Mouse (Mus musculus) hindbrain, postnatal 0 days (tissue): Measurements from ENCODE around the gene Ube2e1. TPM values are rescaled to one million over a fixed set of nuclear protein-coding genes. Genes with fewer than 3 reads are reported as not detected.

Experiments used
- ATAC-seq: fragments of 200-750 bp; cut with Nextera tagmentation; 2 replicates; pipeline ENCODE4 v1.8.0; 2017; ENCODE audit warnings: mild to moderate bottlenecking, moderate TSS enrichment, moderate library complexity
- DNase-seq: peaks from one replicate; pipeline ENCODE4 v3.0.0-alpha.2; 2015; ENCODE audit warnings: low spot score
- H3K27ac ChIP-seq: fragments of 300-500 bp; sonication (generic); 2 replicates; pipeline ENCODE4 v1.5.1; 2014; ENCODE audit warnings: mild to moderate bottlenecking
- H3K27me3 ChIP-seq: fragments of 300-500 bp; sonication (generic); 2 replicates; pipeline ENCODE4 v1.6.1; 2014; ENCODE audit warnings: low read length, mixed read lengths; ENCODE audit not compliant: insufficient read depth
- H3K36me3 ChIP-seq: fragments of 300-500 bp; sonication (generic); 2 replicates; pipeline ENCODE4 v1.6.1; 2014; ENCODE audit warnings: low read length, mixed read lengths; ENCODE audit not compliant: insufficient read depth
- H3K4me1 ChIP-seq: fragments of 300-500 bp; sonication (generic); 2 replicates; pipeline ENCODE4 v1.6.1; 2014; ENCODE audit warnings: antibody characterized with exemption, low read length, mixed read lengths; ENCODE audit not compliant: insufficient read depth
- H3K4me2 ChIP-seq: fragments of 300-500 bp; sonication (generic); 2 replicates; pipeline ENCODE4 v1.6.1; 2014; ENCODE audit warnings: low read depth, mild to moderate bottlenecking, low read length, moderate library complexity, mixed read lengths
- H3K4me3 ChIP-seq: fragments of 300-500 bp; sonication (generic); 2 replicates; pipeline ENCODE4 v1.5.1; 2014; ENCODE audit warnings: low read length
- H3K9ac ChIP-seq: fragments of 300-500 bp; sonication (generic); replicated peaks from 2 replicates; pipeline ENCODE4 v1.6.1; 2014; ENCODE audit warnings: mild to moderate bottlenecking, low read length, moderate library complexity, mixed read lengths
- H3K9me3 ChIP-seq: fragments of 300-500 bp; sonication (generic); 2 replicates; pipeline ENCODE4 v1.6.1; 2016; ENCODE audit warnings: low read length, mixed read lengths
- CTCF ChIP-seq: IDR thresholded peaks from 2 replicates; pipeline ENCODE4 v1.5.1; 2016; ENCODE audit warnings: antibody characterized with exemption, control low read depth, low read depth
- WGBS: fragments of 180-500 bp; shearing (Covaris S2); extraction: QIAGEN DNeasy Blood & Tissue Kit; methylation state at CpG from one replicate; pipeline ENCODE4 v1.1.7; 2014; 5-methylcytosine and 5-hydroxymethylcytosine counted together
- polyA plus RNA-seq: library from polyadenylated mRNA; unstranded; fragments of >200 nt; fragmentation: Nextera tagmentation; extraction: Ambion mirVana; gene quantifications from 2 replicates; pipeline ENCODE4 v1.2.1, GENCODE M21; 2015
- total RNA-seq: library from RNA; depleted of rRNA; stranded (reverse); fragments of >200 nt; gene quantifications from 2 replicates; pipeline ENCODE4 v1.2.3, GENCODE M21; 2014

Gene Ube2e1
- total and polyA plus RNA-seq, 2 experiments from 2014 or later, result 33.5 to 157 TPM

DNA sequence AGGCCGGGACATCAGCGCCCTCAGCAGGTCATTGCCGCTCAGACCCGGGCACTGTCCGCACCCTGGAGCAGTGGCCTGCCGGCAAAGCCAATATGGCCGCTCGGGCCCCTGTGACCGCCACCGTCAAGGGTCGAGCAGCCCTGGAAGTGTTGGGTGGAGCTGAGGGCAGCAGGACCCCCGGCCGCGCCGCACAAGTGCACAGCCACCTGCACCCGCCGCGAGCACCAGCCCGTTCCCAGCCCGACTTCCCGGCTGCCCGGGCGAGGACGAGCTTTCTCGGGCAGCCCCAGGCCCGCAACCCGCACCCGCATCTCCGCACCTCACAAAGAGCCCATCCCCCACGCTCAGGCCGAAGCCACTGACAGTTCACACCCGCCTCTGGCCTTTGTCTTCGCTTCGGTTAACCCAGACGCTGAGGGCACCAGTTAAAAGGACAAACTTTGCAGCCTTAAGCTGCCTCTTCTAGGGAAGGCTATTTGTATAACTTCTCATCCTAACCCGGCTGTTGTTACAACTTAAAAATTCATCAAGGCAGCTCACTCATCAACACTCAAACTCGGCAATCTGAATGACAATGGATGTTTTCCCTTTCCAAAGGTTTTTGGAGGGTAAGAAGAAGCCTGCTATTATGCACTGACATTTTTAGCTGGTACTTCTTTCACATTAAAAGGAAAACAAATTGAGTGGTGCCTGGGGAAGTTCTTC lies 4.5 kb downstream of the Ube2e1 start:
- peak overlapping the region; percentile 45; the same call in 1 of the 2 replicates for H3K27ac ChIP-seq
- TF ChIP-seq CTCF, result peak; percentile 34; the same call in 1 of the 2 replicates
- no peaks in the 10 kb centered on the region for H3K27me3 ChIP-seq
- peak; percentile 54 for ATAC-seq
- H3K4me2 ChIP-seq, result peak overlapping the region; percentile 84
- H3K9ac ChIP-seq, result peak overlapping the region; percentile 56
- H3K4me3 ChIP-seq, result peak overlapping the region; percentile 47
- DNase-seq, result peak; percentile 40
- 2% methylated on average over 36 of the region's 37 CpGs for WGBS
- H3K4me1 ChIP-seq, result peaks cover 19% of the 10 kb centered on the region
- H3K9me3 ChIP-seq, result no peaks in the 10 kb centered on the region
- no peaks in the 10 kb centered on the region for H3K36me3 ChIP-seq

DNA sequence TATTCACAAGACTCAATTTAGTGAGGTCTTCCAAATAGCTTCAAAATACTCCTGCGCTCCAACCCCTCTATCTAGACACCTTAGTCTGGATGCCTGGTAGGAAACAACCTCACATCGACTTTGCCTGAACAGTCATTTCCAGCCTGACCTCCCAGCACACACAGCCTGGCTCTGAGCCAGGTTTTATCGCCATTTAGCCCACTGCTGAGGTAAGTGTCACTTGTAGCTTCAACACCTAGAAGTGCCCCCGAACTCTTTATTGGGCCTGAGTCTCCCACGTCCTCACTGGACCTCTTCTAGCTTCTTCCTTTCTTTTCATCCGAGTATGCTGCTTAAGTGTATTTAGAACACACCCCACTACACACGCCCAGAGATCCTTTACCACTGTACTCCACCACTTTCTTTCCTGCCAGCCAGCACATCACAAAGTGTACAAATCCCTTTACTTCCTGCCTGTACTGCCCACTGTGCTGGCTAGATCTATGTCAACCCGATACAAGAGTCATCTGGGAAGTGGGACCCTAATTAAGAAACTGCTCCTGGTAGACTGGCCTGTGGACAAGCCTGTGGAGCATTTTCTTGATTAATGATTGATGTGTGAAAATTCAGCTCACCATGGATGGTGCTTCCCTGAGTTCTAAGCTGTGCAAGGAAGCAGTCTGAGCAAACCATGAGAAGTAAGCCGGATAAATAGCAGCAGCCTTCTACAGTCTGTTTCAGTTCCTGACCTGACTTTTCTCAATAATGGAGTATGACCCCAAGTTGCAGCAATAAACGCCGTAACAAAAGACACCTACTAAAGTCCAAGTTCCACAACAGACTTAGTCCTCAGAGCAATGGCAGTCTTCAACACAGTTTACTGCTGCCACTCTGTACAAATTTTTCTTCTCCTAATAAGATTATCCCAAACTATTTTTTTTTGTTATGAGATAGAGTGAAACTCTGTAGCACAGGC lies 13.9 kb downstream of the Ube2e1 start:
- no peaks in the 10 kb centered on the region for H3K9me3 ChIP-seq
- no peak overlapping the region for H3K9ac ChIP-seq
- no peaks in the 10 kb centered on the region for H3K4me1 ChIP-seq
- H3K4me2 ChIP-seq, result no peak overlapping the region
- ATAC-seq (no peak), DNase-seq (no peak)
- no peak for TF ChIP-seq CTCF
- WGBS, result 76% methylated on average over 11 of the region's 11 CpGs
- H3K27me3 ChIP-seq, result no peaks in the 10 kb centered on the region
- no peaks in the 10 kb centered on the region for H3K36me3 ChIP-seq
- H3K4me3 ChIP-seq, result no peak overlapping the region
- H3K27ac ChIP-seq, result no peak overlapping the region

DNA sequence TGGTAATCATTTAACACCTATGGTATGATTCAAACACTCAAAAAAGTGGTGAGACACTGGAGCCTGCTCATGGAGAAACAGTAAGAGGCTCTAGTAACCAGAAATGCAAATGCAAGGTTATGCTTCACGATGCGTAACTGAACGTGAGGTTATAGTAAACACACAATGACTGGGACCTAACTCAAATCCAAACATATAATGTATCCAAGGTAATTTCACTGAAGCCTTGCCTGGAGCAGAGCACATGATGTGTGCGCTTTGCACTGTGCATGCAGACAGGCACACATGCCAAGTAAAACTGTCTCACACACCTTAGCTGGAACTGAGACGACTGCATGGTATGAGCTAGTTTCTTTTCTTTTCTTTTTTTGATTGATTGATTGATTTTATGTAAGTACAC lies 27.5 kb downstream of the Ube2e1 start:
- Histone ChIP-seq H3K4me2 (no peak overlapping the region), H3K9ac (no peak overlapping the region), H3K27ac (no peak overlapping the region), H3K4me1 (no peaks in the 10 kb centered on the region), H3K27me3 (no peaks in the 10 kb centered on the region), H3K9me3 (no peaks in the 10 kb centered on the region), H3K4me3 (no peak overlapping the region), H3K36me3 (no peaks in the 10 kb centered on the region)
- WGBS, result 92% methylated on average over 5 of the region's 5 CpGs
- ATAC-seq, result no peak; the same call in 1 of the 2 replicates
- no peak for DNase-seq
- no peak for TF ChIP-seq CTCF

- Histone ChIP-seq H3K36me3 (no peaks in the 10 kb centered on the region), H3K27me3 (no peaks in the 10 kb centered on the region), H3K9ac (no peak overlapping the region), H3K4me3 (no peak overlapping the region), H3K27ac (peak overlapping the region; percentile 49), H3K4me2 (no peak overlapping the region), H3K9me3 (no peaks in the 10 kb centered on the region), H3K4me1 (no peaks in the 10 kb centered on the region)
- TF ChIP-seq CTCF, result no peak
- DNase-seq (peak; percentile 55), ATAC-seq (peak; percentile 81)
- WGBS, result 39% methylated on average over 4 of the region's 4 CpGs
Measured at GRCm38 (mm10) chr14:18303262-18303661, 28.4 kb downstream of the Ube2e1 start.

GRCm38 (mm10) chr14:18302750-18303149 lies 28.9 kb downstream of the Ube2e1 start:
- Histone ChIP-seq H3K4me2 (no peak overlapping the region), H3K9ac (no peak overlapping the region), H3K27ac (peak overlapping the region; percentile 49; the same call in 1 of the 2 replicates), H3K4me1 (no peaks in the 10 kb centered on the region), H3K36me3 (no peaks in the 10 kb centered on the region), H3K27me3 (no peaks in the 10 kb centered on the region), H3K4me3 (no peak overlapping the region), H3K9me3 (no peaks in the 10 kb centered on the region)
- no peak for DNase-seq
- 75% methylated on average over 3 of the region's 3 CpGs for WGBS
- no peak for ATAC-seq
- TF ChIP-seq CTCF, result no peak

- Histone ChIP-seq H3K9ac (no peak overlapping the region), H3K9me3 (no peaks in the 10 kb centered on the region), H3K27me3 (no peaks in the 10 kb centered on the region), H3K4me2 (no peak overlapping the region), H3K4me3 (no peak overlapping the region), H3K27ac (no peak overlapping the region), H3K4me1 (no peaks in the 10 kb centered on the region), H3K36me3 (no peaks in the 10 kb centered on the region)
- WGBS, result 78% methylated on average over 3 of the region's 3 CpGs
- no peak for DNase-seq
- no peak for ATAC-seq
- TF ChIP-seq CTCF, result no peak
Measured at GRCm38 (mm10) chr14:18301591-18301990, 30.1 kb downstream of the Ube2e1 start.
